Mouse (Mus musculus) erythroid progenitor cell, adult 5-6 weeks (primary cell): Measurements from ENCODE around the gene Lmx1b. TPM values are rescaled to one million over a fixed set of nuclear protein-coding genes. Genes with fewer than 3 reads are reported as not detected.

Experiments
- ATAC-seq: replicated peaks from 2 replicates; pipeline ENCODE4 v1.8.0; 2016; ENCODE audit warnings: moderate number of reproducible peaks, mild to moderate bottlenecking, moderate TSS enrichment, inconsistent platforms; ENCODE audit not compliant: poor library complexity, low FRiP score, severe bottlenecking
- total RNA-seq, 2 experiments: library from RNA; stranded (forward) in 1 of 2; stranded (reverse) in 1 of 2; fragments of 150-400 nt in 1 of 2; fragments of 186-747, 209-891 nt in 1 of 2; gene quantifications; 2 replicates each; pipeline versions ENCODE4 v1.2.3 to v1.2.4; 2015 to 2017; ENCODE audit warnings: low replicate concordance in 2 of 2

The Lmx1b gene
- total RNA-seq, 2 experiments from 2014 or later, result not detected

DNA sequence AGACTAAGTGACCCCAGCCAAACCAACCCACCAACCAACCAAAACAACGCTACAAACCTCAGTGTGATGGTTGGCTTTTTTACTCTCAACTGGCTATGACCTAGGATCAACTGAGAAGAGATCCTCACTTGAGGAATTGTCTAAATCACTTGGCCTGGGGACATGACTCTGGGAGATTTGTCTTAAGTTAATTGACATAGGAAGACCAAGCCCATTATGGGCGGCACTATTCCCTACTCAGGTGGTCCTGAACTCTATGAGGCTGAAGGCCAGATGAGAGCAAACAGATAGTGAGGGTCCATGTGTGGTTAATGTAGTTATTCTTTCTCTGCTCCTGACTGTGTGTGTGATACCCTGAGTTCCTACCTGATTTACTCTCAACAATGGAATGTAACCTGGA, 92.7 kb downstream of the Lmx1b start:
- ATAC-seq, result no peak

DNA sequence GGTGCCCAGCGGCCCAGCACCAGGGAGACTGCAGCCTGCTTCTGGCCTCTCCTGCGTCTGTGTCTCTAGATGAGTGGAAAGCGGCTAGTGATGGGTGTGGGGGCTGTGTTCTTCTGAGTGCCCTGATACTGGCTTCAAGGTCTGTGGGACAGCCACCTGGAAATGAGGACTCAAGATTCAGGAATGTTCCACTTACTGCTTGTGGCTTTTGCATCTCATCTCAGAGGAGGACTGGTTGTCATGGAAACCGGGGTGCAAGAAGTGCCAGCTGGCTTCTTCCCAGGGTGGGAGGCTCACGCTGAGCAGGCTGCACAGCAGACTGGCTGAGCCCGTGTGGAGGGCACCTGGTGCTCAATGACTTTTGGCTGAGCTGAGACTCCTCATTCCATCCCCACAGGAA, 93.4 kb downstream of the Lmx1b start:
- ATAC-seq, result no peak

DNA sequence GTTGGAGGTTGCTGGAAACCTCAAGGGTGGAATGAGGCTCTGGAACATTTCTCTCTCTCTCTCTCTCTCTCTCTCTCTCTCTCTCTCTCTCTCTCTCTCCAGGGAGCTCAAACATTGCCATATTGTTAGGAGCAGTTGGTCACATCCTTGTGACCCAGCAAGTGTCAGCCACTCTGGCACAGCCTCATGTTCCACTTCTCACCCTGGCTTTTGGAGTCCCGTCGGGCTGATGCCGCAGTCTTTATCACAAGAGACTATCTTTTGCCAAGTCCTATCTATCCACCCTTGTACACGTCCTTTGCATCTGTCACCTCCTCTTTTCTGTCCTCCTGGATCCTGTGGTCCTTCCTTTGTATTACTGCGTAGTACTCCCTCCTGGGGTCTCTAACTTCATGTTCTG, 94.3 kb downstream of the Lmx1b start:
- ATAC-seq, result no peak

DNA sequence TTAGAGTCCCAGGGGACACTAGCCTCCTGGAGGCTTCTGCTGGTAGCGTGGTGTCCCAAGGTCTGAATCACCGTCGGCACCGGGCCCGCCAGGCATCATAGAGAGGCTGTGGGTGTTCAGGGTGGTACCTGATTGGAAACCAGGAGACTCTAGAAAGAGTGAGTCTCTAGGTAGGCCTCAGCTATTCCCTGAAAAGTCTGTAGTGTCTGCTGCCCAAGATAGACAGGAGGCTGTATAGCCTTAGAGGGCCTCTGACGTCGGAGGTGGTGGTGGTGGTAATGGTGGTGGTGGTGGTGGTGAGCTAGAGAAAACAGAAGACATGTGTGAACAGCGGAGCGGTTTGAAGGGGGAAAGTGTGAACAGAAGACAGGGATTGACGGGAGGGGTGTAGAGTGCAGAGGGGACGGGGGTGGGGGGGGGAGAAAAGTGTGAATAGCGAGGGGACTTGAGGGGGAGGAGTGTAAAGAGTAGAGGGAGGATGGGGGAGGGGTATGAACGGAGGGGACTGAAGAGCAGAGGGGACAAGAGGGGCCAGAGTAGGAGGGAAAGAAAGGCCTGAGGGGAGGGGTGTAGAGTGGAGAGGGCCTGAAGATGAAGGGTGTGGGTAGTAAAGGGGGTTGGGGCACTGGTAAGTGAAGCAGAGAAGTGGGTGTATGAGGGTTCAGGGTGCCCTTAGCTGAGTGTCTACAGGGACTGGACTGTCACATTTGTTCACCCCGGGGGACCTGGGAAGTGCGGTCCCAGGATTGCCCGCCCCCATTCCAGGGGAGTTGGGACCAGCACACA, 95.3 kb downstream of the Lmx1b start:
- no peak for ATAC-seq

DNA sequence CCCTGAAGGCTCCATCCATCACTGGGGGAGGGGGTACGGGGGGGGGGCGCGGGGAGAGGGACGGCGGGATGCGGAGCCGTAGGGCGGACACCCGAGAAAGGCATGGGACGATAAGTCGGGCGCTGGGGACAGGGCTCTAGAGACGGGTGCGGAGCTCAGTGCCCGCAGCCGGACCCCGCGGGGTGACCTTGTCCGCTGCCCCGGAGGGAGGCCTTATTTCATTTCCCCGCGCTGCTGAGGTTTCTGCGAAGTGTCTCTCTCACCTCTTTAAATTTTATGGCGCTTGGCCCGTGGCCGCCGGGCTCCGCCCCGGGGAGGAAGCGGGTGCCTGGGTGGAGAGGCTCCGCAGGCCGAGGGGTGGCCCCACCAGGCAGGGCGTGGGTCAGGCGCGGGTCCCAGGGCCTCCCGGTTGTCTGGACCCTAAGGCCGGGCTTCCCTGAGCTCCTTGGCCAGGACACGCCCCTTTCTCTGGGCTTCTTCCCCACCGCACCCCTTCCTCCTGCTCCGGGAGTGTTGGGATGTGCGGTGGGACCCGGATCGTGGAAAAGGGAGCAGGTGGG, 96.0 kb downstream of the Lmx1b start:
- ATAC-seq, result no peak

DNA sequence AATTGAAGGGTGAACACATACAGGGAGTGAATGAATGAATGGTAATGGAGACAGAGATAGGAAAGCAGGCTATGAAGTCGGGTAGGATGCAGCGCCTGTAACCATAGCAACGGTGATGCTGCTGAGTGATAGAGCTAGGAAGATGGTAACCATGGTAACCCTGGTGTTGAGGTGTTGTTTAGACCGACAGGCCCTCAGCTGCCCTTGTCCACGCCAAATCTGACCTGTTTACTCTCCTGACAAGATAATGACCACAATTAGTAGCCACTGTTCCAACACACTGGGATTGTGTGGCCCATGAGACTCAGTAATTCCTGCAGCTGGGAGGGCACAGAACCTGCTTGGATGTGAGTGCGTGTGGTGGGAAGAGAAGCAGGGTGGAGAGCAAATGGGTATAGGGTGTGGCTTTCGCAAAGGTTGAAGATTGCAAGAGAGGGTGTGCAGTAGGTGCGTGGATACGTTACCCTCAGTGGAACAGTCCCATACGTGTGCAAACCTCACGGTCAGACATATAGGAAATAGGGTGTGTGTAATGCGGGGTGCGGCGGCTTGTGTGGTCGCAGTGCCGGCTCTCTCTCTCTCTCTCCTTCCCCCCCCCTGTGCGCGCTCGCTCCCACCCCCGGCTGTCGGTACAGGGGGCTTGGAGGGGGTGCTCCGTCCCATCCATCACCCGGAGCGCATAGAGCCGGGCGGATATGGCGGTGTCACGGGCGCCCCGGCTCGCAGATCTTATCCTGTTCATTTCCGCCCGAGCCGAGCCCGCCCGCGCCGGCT, 96.7 kb downstream of the Lmx1b start:
- no peak for ATAC-seq

DNA sequence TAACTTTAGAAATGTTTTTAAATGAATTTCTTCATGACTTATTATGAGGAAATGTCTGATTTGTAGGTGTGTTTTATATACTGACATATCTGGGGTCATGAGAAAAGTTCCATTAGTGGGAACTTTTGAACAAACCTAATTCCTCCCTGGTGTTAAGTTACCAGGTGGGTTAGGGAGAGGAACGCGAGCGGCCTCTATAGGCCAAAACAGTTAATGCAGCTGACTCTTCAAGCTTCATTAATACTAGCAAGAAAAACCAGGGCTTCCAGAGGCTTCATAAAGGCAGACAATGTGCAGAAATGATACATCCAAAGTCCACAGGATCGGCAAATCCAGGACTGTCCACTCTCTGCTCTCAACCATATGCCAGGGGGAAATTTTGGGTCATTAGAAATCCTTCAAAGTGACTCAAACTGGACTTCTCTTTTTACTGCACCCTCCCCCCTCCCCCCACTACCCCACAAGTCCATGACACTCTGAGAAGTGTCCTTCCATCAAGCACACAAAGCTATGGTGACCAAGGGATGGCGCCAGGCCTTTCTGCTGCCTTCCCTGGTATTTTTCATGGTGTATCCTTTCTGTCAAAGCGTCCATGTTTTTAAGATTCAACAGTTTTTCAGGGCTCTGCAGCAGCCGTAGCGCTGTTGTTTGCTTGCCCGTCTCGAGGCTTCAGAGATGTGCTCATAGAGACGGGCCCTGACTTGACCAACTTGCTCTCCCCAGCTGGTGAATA, 97.4 kb downstream of the Lmx1b start:
- no peak for ATAC-seq

DNA sequence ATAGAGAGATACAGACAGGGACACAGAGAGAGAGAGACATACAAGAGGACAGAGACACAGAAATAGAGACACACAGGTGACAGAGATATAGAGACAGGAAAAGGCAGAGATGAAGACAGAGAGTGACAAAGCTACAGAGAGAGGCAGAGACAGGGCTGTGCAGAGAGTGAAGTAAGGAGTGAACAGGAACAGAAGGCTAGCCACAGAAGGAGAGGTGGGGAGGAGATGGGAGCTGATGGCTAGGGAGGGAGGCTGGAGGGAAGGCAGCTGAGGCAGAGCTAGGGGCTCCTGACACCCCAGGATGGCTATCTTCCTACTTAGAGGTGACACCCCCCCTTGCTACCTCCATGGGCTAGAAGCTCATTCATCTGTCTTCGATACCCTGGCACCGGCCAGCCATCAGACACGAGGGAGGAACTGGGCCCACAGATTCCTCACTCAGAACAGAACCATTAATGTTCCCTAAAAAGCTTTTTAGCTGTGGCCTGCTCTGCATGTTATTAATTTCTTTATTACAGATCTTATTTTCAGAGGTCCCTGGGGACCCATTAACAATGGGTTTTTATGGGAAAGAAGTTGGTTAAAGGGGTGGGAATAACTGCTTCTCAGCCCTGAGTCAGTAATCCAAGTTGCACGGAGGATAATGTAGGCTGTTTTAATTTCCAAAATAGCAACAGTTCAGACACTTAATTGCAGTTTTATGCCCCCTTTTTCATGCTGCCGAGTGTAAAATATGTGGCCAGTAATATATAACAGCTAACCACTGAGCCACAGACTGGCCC, 114.8 kb downstream of the Lmx1b start:
- ATAC-seq, result no peak

DNA sequence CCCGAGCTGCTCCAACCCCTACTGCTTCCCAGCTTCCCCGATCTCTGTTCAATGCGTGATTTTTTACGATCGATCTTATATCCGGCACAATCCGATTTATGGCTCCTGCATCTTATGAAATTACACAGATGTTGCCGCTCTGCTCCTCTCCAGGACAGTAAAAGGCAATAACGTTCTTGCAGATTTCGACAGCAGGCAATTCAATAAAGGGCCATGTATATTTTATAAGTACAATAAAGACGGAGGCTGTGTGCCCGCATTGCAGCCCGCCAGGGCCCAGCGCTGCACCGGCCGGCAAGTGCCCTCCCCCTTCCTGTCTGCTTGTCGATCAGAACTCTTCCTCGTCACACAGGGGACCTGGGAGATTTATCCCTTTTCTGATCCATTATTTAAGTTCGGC, 124.5 kb downstream of the Lmx1b start:
- ATAC-seq, result no peak

DNA sequence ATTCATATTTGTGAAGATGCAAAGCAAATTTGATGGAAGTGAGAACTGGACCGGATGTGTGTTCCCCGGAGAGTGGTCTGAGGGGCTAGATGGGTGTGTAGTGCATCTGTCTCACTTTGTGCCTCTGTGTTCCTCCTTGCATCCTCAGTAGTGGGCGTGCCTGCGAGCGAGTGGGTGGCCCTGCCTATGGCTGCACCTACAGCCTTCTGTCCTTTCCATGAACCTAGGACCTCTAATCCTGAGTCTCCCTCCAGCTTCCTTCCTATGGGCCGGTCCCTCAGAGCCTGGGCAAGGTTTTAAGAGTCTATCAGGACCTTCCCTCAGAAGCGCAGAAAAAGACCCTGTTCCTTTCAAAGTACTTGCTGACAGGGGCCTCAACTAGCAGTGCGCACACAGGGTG, 124.9 kb downstream of the Lmx1b start:
- ATAC-seq, result no peak

Other genes with a start within 250 kb of the Lmx1b start
- 2.1 and 7.2 TPM in 2 replicates for gene Zbtb34, start 209.2 kb downstream of the Lmx1b start, total RNA-seq (2015; ENCODE audit: low replicate concordance)
- 1.1 and 1.3 TPM in 2 replicates for gene Zbtb34, start 209.2 kb downstream of the Lmx1b start, total RNA-seq (2017; ENCODE audit: low replicate concordance)
- gene Zbtb43, start 172.0 kb downstream of the Lmx1b start, total RNA-seq (2015; ENCODE audit: low replicate concordance), result 4.7 and 5.0 TPM in 2 replicates
- gene Zbtb43, start 172.0 kb downstream of the Lmx1b start, total RNA-seq (2017; ENCODE audit: low replicate concordance), result 7.9 and 10.1 TPM in 2 replicates
- gene Mvb12b, start 247.4 kb upstream of the Lmx1b start, total RNA-seq (2015; ENCODE audit: low replicate concordance), result 53.0 and 81.7 TPM in 2 replicates
- gene Mvb12b, start 247.4 kb upstream of the Lmx1b start, total RNA-seq (2017; ENCODE audit: low replicate concordance), result 37.1 and 56.7 TPM in 2 replicates